Mouse (Mus musculus) intestine, embryonic 15.5 days (tissue): ENCODE measurements around the gene Bri3. TPM values are rescaled to one million over a fixed set of nuclear protein-coding genes. Genes with fewer than 3 reads are reported as not detected.

Source experiments
- ATAC-seq: fragments of 200-750 bp; cut with Nextera tagmentation; 2 replicates; pipeline ENCODE4 v1.8.0; 2017; ENCODE audit warnings: moderate TSS enrichment, moderate library complexity
- H3K27ac ChIP-seq: fragments of 300-500 bp; sonication (generic); 2 replicates; pipeline ENCODE4 v1.5.1; 2015; ENCODE audit warnings: mild to moderate bottlenecking, inconsistent platforms
- H3K27me3 ChIP-seq: fragments of 300-500 bp; sonication (generic); replicated peaks from 2 replicates; pipeline ENCODE4 v1.6.1; 2015; ENCODE audit warnings: inconsistent platforms
- H3K36me3 ChIP-seq: fragments of 300-500 bp; sonication (generic); 2 replicates; pipeline ENCODE4 v1.6.1; 2015; ENCODE audit warnings: inconsistent platforms
- H3K4me1 ChIP-seq: fragments of 300-500 bp; sonication (generic); replicated peaks from 2 replicates; pipeline ENCODE4 v1.6.1; 2015; ENCODE audit warnings: inconsistent platforms
- H3K4me2 ChIP-seq: fragments of 300-500 bp; sonication (generic); replicated peaks from 2 replicates; pipeline ENCODE4 v1.6.1; 2015; ENCODE audit warnings: mild to moderate bottlenecking, inconsistent platforms
- H3K4me3 ChIP-seq: fragments of 300-500 bp; sonication (generic); replicated peaks from 2 replicates; pipeline ENCODE4 v1.5.1; 2015; ENCODE audit warnings: inconsistent platforms
- H3K9ac ChIP-seq: fragments of 300-500 bp; sonication (generic); 2 replicates; pipeline ENCODE4 v1.6.1; 2015; ENCODE audit warnings: inconsistent platforms
- H3K9me3 ChIP-seq: fragments of 300-500 bp; sonication (generic); 2 replicates; pipeline ENCODE4 v1.6.1; 2016; ENCODE audit warnings: inconsistent platforms
- WGBS: fragments of 180-500 bp; shearing (Covaris S2); methylation state at CpG from one replicate; pipeline ENCODE4 v1.1.7; 2015; 5-methylcytosine and 5-hydroxymethylcytosine counted together
- polyA plus RNA-seq: library from polyadenylated mRNA; unstranded; fragments of >200 nt; fragmentation: Nextera tagmentation; extraction: Ambion mirVana; gene quantifications from 2 replicates; pipeline ENCODE4 v1.2.1, GENCODE M21; 2015

Gene Bri3
- polyA plus RNA-seq, 1 experiment from 2014 or later = 133 TPM

DNA sequence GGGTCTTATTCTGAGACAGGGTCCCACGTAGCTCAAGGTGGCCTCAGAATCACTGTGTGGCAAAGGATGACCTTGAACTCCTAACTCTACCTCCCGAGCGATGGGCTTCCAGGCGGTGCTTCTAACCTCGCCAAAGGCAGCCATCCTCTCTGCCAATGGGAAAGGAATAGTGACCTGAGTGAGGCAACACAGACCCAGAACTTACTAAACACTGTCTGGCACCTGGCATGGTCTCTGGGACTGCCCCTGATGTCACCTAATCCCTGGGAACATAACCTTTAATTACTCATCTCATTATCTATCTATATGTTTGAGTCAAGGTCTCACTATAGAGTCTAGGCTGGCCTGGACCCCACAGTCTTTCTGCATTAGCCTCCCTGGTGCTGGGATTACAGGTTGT, 24.3 kb upstream of the Bri3 start:
- H3K27me3 ChIP-seq = no peaks in the 10 kb centered on the region
- no peaks in the 10 kb centered on the region for H3K36me3 ChIP-seq
- no peak overlapping the region for H3K27ac ChIP-seq

DNA sequence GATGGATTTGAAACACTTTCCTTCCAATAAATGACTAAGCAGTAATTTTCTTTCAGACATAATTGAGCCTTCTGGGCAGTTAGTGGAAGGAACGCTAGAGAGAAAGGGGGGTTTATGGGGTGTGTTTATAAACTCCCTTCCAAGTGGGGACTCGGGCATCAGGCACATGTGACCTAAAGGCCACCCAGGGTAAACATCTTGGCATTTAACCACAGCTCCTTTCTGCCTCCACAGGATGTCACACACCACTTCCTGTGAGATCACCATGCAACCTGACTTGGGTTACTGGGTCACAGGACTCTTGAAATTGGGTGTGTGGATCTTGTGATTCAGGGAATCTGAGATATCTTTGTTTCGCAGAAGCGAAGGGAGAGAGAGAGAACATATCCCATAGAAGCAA, 22.9 kb upstream of the Bri3 start:
- no peaks in the 10 kb centered on the region for H3K27me3 ChIP-seq
- ATAC-seq = no peak
- H3K4me3 ChIP-seq = no peak overlapping the region
- no peaks in the 10 kb centered on the region for H3K9me3 ChIP-seq
- H3K9ac ChIP-seq = no peak overlapping the region
- peaks cover 12% of the 10 kb centered on the region; the same call in 1 of the 2 replicates for H3K4me1 ChIP-seq
- no peaks in the 10 kb centered on the region for H3K36me3 ChIP-seq
- H3K4me2 ChIP-seq = no peak overlapping the region
- WGBS = 56% methylated on average over 4 of the region's 4 CpGs
- no peak overlapping the region for H3K27ac ChIP-seq

More for the DNA sequence above, 24.3 kb upstream of the Bri3 start:
- Histone ChIP-seq H3K4me2 (no peak overlapping the region), H3K9me3 (no peaks in the 10 kb centered on the region), H3K4me3 (no peak overlapping the region), H3K4me1 (peaks cover 12% of the 10 kb centered on the region; the same call in 1 of the 2 replicates), H3K9ac (no peak overlapping the region)
- no peak for ATAC-seq
- WGBS = 85% methylated on average over 5 of the region's 5 CpGs

DNA sequence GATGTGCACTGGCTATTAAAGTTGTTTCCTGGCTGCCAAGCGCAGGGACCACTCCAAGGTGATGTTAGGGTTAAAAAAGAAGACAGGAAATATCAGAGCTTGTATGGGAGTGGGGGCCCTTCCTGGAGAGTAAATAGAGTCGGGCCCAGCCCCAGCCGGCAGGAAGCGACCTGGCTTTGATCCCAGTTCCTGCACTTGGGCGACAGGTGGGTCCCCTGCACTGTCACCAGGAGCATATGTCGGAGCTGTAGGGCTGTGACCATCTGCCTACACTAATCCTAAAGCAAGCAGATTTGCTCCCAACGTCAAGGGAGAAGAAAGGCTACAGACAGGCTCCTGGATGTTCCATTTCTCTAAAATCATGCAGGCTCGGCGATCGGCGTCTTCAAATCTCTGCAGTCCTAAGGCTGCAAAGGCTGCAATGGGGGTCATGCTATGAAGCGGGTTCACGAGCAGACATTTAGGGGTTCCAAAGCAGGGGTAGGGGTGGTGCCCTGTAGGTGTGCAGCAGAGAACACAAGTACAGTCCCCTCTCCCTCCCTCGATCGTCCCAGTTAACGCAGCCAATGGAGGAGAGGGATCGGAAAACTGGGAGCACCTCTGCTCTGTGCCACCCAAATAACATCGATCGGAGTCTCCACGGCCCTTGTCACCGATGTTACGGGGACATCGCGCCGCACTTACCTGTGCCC, 21.3 kb upstream of the Bri3 start:
- H3K4me1 ChIP-seq = peaks cover 12% of the 10 kb centered on the region; the same call in 1 of the 2 replicates
- ATAC-seq = peak; percentile 72
- WGBS = 2% methylated on average over 24 of the region's 25 CpGs
- H3K9ac ChIP-seq = peak overlapping the region; percentile 79
- H3K9me3 ChIP-seq = no peaks in the 10 kb centered on the region
- peak overlapping the region; percentile 78 for H3K4me3 ChIP-seq
- H3K36me3 ChIP-seq = no peaks in the 10 kb centered on the region
- H3K27ac ChIP-seq = peak overlapping the region; percentile 66
- no peaks in the 10 kb centered on the region for H3K27me3 ChIP-seq
- peak overlapping the region; percentile 85 for H3K4me2 ChIP-seq

GRCm38 (mm10) chr5:144223503-144223862, 20.8 kb upstream of the Bri3 start, which contains the start of gene Tecpr1:
Tecpr1 (minus strand) TSS chr5:144223615.
- ATAC-seq = peak; percentile 99
- Histone ChIP-seq H3K4me2 (peak within 1 kb of the TSS; percentile 85), H3K4me3 (peak within 1 kb of the TSS; percentile 78), H3K9me3 (no peaks in the 10 kb centered on the region), H3K4me1 (peaks cover 12% of the 10 kb centered on the region; the same call in 1 of the 2 replicates), H3K27me3 (no peaks in the 10 kb centered on the region), H3K27ac (peak within 1 kb of the TSS; percentile 66), H3K9ac (peak within 1 kb of the TSS; percentile 79), H3K36me3 (no peaks in the 10 kb centered on the region)
- under 1% methylated on average over 37 of the region's 37 CpGs for WGBS

- Histone ChIP-seq H3K27me3 (no peaks in the 10 kb centered on the region), H3K36me3 (no peaks in the 10 kb centered on the region), H3K9me3 (no peaks in the 10 kb centered on the region), H3K9ac (peak overlapping the region; percentile 61), H3K4me3 (peak overlapping the region; percentile 78), H3K4me1 (peaks cover 12% of the 10 kb centered on the region; the same call in 1 of the 2 replicates), H3K27ac (peak overlapping the region; percentile 52), H3K4me2 (peak overlapping the region; percentile 85)
- 26% methylated on average over 18 of the region's 18 CpGs for WGBS
- peak; percentile 31; the same call in 1 of the 2 replicates for ATAC-seq
Measured at GRCm38 (mm10) chr5:144223899-144224816, 20.1 kb upstream of the Bri3 start.

- whole genome bisulfite sequencing = 27% methylated on average over 11 of the region's 11 CpGs
- H3K9ac ChIP-seq = no peak overlapping the region
Measured at GRCm38 (mm10) chr5:144226220-144226619, 18.0 kb upstream of the Bri3 start.

DNA sequence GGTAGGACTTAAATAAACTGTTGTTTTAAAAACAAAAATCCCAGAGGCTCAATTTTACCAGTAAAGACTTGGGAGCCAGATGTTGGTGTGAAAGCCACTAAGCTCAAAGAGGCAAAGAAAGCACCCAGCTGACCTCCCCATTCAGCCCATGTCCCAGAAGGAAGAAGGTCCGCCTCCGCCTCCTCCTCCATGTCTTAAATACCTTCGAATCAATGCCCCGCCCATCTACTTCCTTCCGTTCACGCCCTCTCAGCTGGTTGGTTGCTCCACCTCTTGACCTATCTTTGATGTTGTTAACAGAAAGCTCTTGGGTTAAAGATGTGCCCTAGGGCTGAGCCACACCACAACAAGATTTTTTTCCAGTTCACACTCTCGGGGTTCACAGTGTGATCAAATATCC, 14.0 kb upstream of the Bri3 start:
- H3K27ac ChIP-seq = no peak overlapping the region
- no peak overlapping the region for H3K4me2 ChIP-seq
- H3K9ac ChIP-seq = no peak overlapping the region
- WGBS = 87% methylated on average over 7 of the region's 7 CpGs
- no peaks in the 10 kb centered on the region for H3K9me3 ChIP-seq
- no peaks in the 10 kb centered on the region for H3K4me1 ChIP-seq
- no peaks in the 10 kb centered on the region for H3K27me3 ChIP-seq
- no peaks in the 10 kb centered on the region for H3K36me3 ChIP-seq
- H3K4me3 ChIP-seq = no peak overlapping the region
- ATAC-seq = no peak

More at GRCm38 (mm10) chr5:144226220-144226619, 18.0 kb upstream of the Bri3 start:
- Histone ChIP-seq H3K4me3 (no peak overlapping the region), H3K9me3 (no peaks in the 10 kb centered on the region), H3K27ac (no peak overlapping the region), H3K36me3 (no peaks in the 10 kb centered on the region), H3K4me1 (peaks cover 12% of the 10 kb centered on the region; the same call in 1 of the 2 replicates), H3K4me2 (no peak overlapping the region), H3K27me3 (no peaks in the 10 kb centered on the region)
- ATAC-seq = no peak

GRCm38 (mm10) chr5:144231410-144231809, 12.8 kb upstream of the Bri3 start:
- no peak for ATAC-seq
- 71% methylated on average over 1 of the region's 1 CpGs for WGBS
- H3K9me3 ChIP-seq = no peaks in the 10 kb centered on the region
- no peak overlapping the region for H3K4me2 ChIP-seq
- no peak overlapping the region for H3K4me3 ChIP-seq
- no peaks in the 10 kb centered on the region for H3K27me3 ChIP-seq
- no peak overlapping the region for H3K27ac ChIP-seq
- H3K4me1 ChIP-seq = no peaks in the 10 kb centered on the region
- H3K36me3 ChIP-seq = no peaks in the 10 kb centered on the region
- no peak overlapping the region for H3K9ac ChIP-seq

- Histone ChIP-seq H3K9me3 (no peaks in the 10 kb centered on the region), H3K4me2 (no peak overlapping the region), H3K36me3 (no peaks in the 10 kb centered on the region), H3K4me3 (no peak overlapping the region), H3K4me1 (no peaks in the 10 kb centered on the region), H3K27me3 (no peaks in the 10 kb centered on the region), H3K27ac (no peak overlapping the region), H3K9ac (no peak overlapping the region)
- 81% methylated on average over 5 of the region's 5 CpGs for WGBS
- no peak for ATAC-seq
Measured at GRCm38 (mm10) chr5:144232531-144232930, 11.7 kb upstream of the Bri3 start.

- Histone ChIP-seq H3K36me3 (no peaks in the 10 kb centered on the region), H3K27ac (no peak overlapping the region), H3K9me3 (no peaks in the 10 kb centered on the region), H3K27me3 (no peaks in the 10 kb centered on the region; the same call in 1 of the 2 replicates), H3K4me2 (no peak overlapping the region), H3K9ac (no peak overlapping the region), H3K4me1 (no peaks in the 10 kb centered on the region), H3K4me3 (no peak overlapping the region)
- no peak for ATAC-seq
- 64% methylated on average over 6 of the region's 6 CpGs for WGBS
Measured at GRCm38 (mm10) chr5:144234222-144234621, 10.0 kb upstream of the Bri3 start.

GRCm38 (mm10) chr5:144234714-144235113, 9.5 kb upstream of the Bri3 start:
- no peak for ATAC-seq
- H3K36me3 ChIP-seq = no peaks in the 10 kb centered on the region
- no peaks in the 10 kb centered on the region; the same call in 1 of the 2 replicates for H3K27me3 ChIP-seq
- H3K9ac ChIP-seq = no peak overlapping the region
- WGBS = 84% methylated on average over 7 of the region's 7 CpGs
- H3K4me3 ChIP-seq = no peak overlapping the region
- no peak overlapping the region for H3K27ac ChIP-seq
- H3K4me2 ChIP-seq = no peak overlapping the region
- no peaks in the 10 kb centered on the region for H3K4me1 ChIP-seq
- H3K9me3 ChIP-seq = no peaks in the 10 kb centered on the region

DNA sequence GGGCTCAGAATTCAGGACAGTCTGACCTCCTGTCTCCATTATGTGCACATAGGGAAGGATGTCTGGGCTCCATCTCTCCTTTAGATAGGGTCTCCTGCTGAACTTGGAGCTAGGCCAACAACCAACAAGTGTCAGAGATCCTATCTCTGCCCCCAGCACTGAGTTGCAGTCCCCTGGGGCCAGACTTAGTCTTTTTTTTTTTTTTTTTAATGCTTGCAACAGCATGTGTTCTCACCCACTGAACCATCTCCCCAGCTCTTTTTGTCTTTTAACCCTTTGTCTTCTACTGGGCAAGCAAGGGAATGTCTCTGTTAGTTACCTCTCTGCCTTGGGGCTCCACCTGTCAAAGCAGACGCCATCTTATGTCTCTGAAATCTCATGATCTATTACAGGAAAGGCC, 5.3 kb upstream of the Bri3 start:
- H3K9ac ChIP-seq = no peak overlapping the region
- 77% methylated on average over 1 of the region's 1 CpGs for WGBS

More for the DNA sequence above, 5.3 kb upstream of the Bri3 start:
- no peaks in the 10 kb centered on the region; the same call in 1 of the 2 replicates for H3K27me3 ChIP-seq
- H3K9me3 ChIP-seq = no peaks in the 10 kb centered on the region
- H3K36me3 ChIP-seq = no peaks in the 10 kb centered on the region
- no peak overlapping the region for H3K4me3 ChIP-seq
- ATAC-seq = no peak
- no peak overlapping the region for H3K4me2 ChIP-seq
- no peaks in the 10 kb centered on the region for H3K4me1 ChIP-seq
- H3K27ac ChIP-seq = no peak overlapping the region
